Mouse (Mus musculus) heart, postnatal 0 days (tissue): ENCODE results near the gene Fgfr2. TPM values are rescaled to one million over a fixed set of nuclear protein-coding genes. Genes with fewer than 3 reads are reported as not detected.

Experiments used
- ATAC-seq: fragments of 200-750 bp; cut with Nextera tagmentation; 2 replicates; pipeline ENCODE4 v1.8.0; 2017; ENCODE audit warnings: low read depth, moderate number of reproducible peaks, moderate library complexity; ENCODE audit not compliant: insufficient read depth
- DNase-seq: peaks from one replicate; pipeline ENCODE4 v3.0.0-alpha.2; 2016; ENCODE audit warnings: low spot score
- H3K27ac ChIP-seq: fragments of 300-500 bp; sonication (generic); 2 replicates; pipeline ENCODE4 v1.5.1; 2014; ENCODE audit warnings: low read depth, mild to moderate bottlenecking
- H3K27me3 ChIP-seq: fragments of 300-500 bp; sonication (generic); 2 replicates; pipeline ENCODE4 v1.6.1; 2014; ENCODE audit warnings: low read length, mixed read lengths; ENCODE audit not compliant: control insufficient read depth, insufficient read depth
- H3K36me3 ChIP-seq: fragments of 300-500 bp; sonication (generic); replicated peaks from 2 replicates; pipeline ENCODE4 v1.6.1; 2014; ENCODE audit warnings: low read length, mixed read lengths; ENCODE audit not compliant: control insufficient read depth, insufficient read depth
- H3K4me1 ChIP-seq: fragments of 300-500 bp; sonication (generic); 2 replicates; pipeline ENCODE4 v1.6.1; 2014; ENCODE audit warnings: antibody characterized with exemption; ENCODE audit not compliant: control insufficient read depth, insufficient read depth
- H3K4me2 ChIP-seq: fragments of 300-500 bp; sonication (generic); 2 replicates; pipeline ENCODE4 v1.6.1; 2014; ENCODE audit warnings: low read depth, mild to moderate bottlenecking, low read length, moderate library complexity
- H3K4me3 ChIP-seq: fragments of 300-500 bp; sonication (generic); 2 replicates; pipeline ENCODE4 v1.5.1; 2014; ENCODE audit warnings: low read depth, low read length
- H3K9ac ChIP-seq: fragments of 300-500 bp; sonication (generic); replicated peaks from 2 replicates; pipeline ENCODE4 v1.6.1; 2014; ENCODE audit warnings: low read depth, low read length, mixed read lengths
- H3K9me3 ChIP-seq: fragments of 300-500 bp; sonication (generic); replicated peaks from 2 replicates; pipeline ENCODE4 v1.6.1; 2016; ENCODE audit warnings: low read length; ENCODE audit not compliant: control insufficient read depth
- CTCF ChIP-seq: IDR thresholded peaks from 2 replicates; pipeline ENCODE4 v1.5.1; 2016; ENCODE audit warnings: antibody characterized with exemption, control low read depth, low read depth
- EP300 ChIP-seq: IDR thresholded peaks from 2 replicates; pipeline ENCODE4 v1.6.1; 2016; ENCODE audit warnings: antibody characterized with exemption, low read depth
- WGBS: fragments of 180-500 bp; shearing (Covaris S2); extraction: QIAGEN DNeasy Blood & Tissue Kit; methylation state at CpG from one replicate; pipeline ENCODE4 v1.1.7; 2014; 5-methylcytosine and 5-hydroxymethylcytosine counted together
- polyA plus RNA-seq: library from polyadenylated mRNA; unstranded; fragments of >200 nt; fragmentation: Nextera tagmentation; extraction: Ambion mirVana; gene quantifications from 2 replicates; pipeline ENCODE4 v1.2.1, GENCODE M21; 2015
- total RNA-seq: library from RNA; depleted of rRNA; stranded (reverse); fragments of >200 nt; gene quantifications from 2 replicates; pipeline ENCODE4 v1.2.3, GENCODE M21; 2014; ENCODE audit warnings: low replicate concordance

Gene Fgfr2
- total and polyA plus RNA-seq, 2 experiments from 2014 or later = 3.8 to 11.5 TPM

DNA sequence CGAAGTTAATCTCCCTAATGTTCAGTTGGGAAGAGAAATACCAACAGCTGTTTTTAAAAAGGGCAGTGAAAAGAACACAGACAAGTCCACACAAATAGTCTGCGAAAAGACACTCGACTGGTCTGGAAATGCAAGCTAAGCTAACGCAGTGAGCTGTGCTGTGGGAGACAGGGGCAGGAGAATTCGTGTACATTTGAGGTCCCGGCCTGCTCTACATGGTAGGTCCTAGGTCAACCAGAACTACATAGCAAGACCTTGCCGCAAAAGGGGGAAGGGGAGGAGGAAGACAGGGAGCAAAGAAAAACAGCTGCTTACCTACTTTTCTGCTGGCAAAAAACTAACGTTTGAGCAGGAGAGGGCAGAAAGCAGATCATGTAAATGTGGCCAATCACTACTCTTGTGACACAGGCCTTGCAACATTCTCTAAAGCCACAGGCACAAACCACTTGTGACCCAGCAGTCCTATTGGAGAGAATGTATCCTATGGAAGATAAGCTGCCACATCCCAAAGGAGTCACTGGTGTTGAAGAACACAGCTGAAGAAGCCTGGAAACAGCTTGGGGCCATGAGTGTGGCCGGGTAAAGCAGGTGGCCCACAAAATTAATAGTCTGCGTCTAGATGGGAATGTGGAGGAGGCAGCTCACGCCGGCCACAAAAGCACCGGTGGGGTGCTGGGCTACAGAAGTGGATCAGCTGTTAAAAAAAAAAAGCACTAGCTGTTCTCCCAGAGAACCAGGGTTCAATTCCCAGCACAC lies 396.9 kb downstream of the Fgfr2 start:
- H3K27me3 ChIP-seq = no peaks in the 10 kb centered on the region
- peaks cover 25% of the 10 kb centered on the region for H3K4me1 ChIP-seq
- ATAC-seq (no peak), DNase-seq (no peak)
- no peaks in the 10 kb centered on the region for H3K9me3 ChIP-seq
- H3K9ac ChIP-seq = no peak overlapping the region
- no peak overlapping the region for H3K4me2 ChIP-seq
- 0 out of 2 replicates have a peak, but pooled peaks cover 3% of the 10 kb centered on the region for H3K36me3 ChIP-seq
- TF ChIP-seq CTCF (no peak), EP300 (no peak)
- no peak overlapping the region for H3K4me3 ChIP-seq
- 79% methylated on average over 13 of the region's 13 CpGs for WGBS
- H3K27ac ChIP-seq = peak overlapping the region; percentile 3; the same call in 1 of the 2 replicates

- TF ChIP-seq EP300 = no peak
- TF ChIP-seq CTCF = no peak
- H3K4me2 ChIP-seq = no peak overlapping the region
- H3K27me3 ChIP-seq = no peaks in the 10 kb centered on the region
- ATAC-seq (no peak), DNase-seq (no peak)
- no peak overlapping the region for H3K4me3 ChIP-seq
- H3K9ac ChIP-seq = no peak overlapping the region
- no peaks in the 10 kb centered on the region for H3K9me3 ChIP-seq
- H3K4me1 ChIP-seq = peaks cover 25% of the 10 kb centered on the region
- 0 out of 2 replicates have a peak, but pooled peaks cover 3% of the 10 kb centered on the region for H3K36me3 ChIP-seq
- H3K27ac ChIP-seq = peak overlapping the region; percentile 91
- 64% methylated on average over 5 of the region's 5 CpGs for WGBS
These were observed 398.6 kb downstream of the Fgfr2 start for GRCm38 (mm10) chr7:132724501-132725062.

GRCm38 (mm10) chr7:132723906-132724305 lies 399.2 kb downstream of the Fgfr2 start:
- peaks cover 23% of the 10 kb centered on the region for H3K4me1 ChIP-seq
- H3K4me3 ChIP-seq = no peak overlapping the region
- peak overlapping the region; percentile 91 for H3K27ac ChIP-seq
- TF ChIP-seq CTCF (no peak), EP300 (no peak)
- DNase-seq (peak; percentile 79), ATAC-seq (peak; percentile 94)
- no peak overlapping the region for H3K4me2 ChIP-seq
- 35% methylated on average over 11 of the region's 11 CpGs for WGBS
- H3K27me3 ChIP-seq = no peaks in the 10 kb centered on the region
- no peak overlapping the region for H3K9ac ChIP-seq
- H3K9me3 ChIP-seq = no peaks in the 10 kb centered on the region
- H3K36me3 ChIP-seq = 0 out of 2 replicates have a peak, but pooled peaks cover 3% of the 10 kb centered on the region

GRCm38 (mm10) chr7:132722401-132723370 lies 400.5 kb downstream of the Fgfr2 start:
- Histone ChIP-seq H3K36me3 (no peaks in the 10 kb centered on the region), H3K27ac (peak overlapping the region; percentile 91), H3K27me3 (no peaks in the 10 kb centered on the region), H3K9me3 (no peaks in the 10 kb centered on the region), H3K9ac (no peak overlapping the region), H3K4me2 (no peak overlapping the region), H3K4me3 (no peak overlapping the region), H3K4me1 (peaks cover 23% of the 10 kb centered on the region)
- no peak for TF ChIP-seq EP300
- no peak for TF ChIP-seq CTCF
- ATAC-seq (peak; percentile 16; the same call in 1 of the 2 replicates), DNase-seq (no peak)
- 76% methylated on average over 12 of the region's 12 CpGs for WGBS

DNA sequence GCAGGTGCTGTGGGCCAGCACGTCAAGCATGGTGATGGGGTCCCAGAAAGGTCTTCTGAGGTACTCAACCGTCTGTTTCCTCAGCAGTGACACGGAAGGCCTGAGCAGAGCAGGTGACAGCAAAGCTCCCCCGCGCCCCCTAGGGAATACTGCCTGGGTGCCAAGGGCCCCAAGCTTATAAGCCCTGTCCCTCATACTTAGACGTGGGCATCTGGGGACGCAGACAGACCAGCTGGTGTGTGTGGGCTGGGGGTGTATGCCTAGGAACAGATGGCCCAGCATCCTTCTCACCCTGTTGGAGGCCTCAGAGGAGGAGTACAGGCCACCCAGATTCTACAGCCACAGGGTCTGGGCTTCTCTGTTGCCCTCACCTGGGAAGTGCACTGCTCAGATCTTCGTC lies 402.6 kb downstream of the Fgfr2 start:
- WGBS = 77% methylated on average over 8 of the region's 8 CpGs
- no peak for ATAC-seq
- no peak for DNase-seq
- H3K4me2 ChIP-seq = no peak overlapping the region
- no peak overlapping the region for H3K9ac ChIP-seq
- H3K4me3 ChIP-seq = no peak overlapping the region
- H3K9me3 ChIP-seq = no peaks in the 10 kb centered on the region
- TF ChIP-seq CTCF (no peak), EP300 (no peak)
- H3K27me3 ChIP-seq = no peaks in the 10 kb centered on the region
- peaks cover 28% of the 10 kb centered on the region for H3K4me1 ChIP-seq
- H3K27ac ChIP-seq = peak overlapping the region; percentile 22; the same call in 1 of the 2 replicates
- H3K36me3 ChIP-seq = peaks cover under 1% of the 10 kb centered on the region; the same call in 1 of the 2 replicates
